ENCODE assay signal across 12 mouse cellular contexts in the genomic region with DNA sequence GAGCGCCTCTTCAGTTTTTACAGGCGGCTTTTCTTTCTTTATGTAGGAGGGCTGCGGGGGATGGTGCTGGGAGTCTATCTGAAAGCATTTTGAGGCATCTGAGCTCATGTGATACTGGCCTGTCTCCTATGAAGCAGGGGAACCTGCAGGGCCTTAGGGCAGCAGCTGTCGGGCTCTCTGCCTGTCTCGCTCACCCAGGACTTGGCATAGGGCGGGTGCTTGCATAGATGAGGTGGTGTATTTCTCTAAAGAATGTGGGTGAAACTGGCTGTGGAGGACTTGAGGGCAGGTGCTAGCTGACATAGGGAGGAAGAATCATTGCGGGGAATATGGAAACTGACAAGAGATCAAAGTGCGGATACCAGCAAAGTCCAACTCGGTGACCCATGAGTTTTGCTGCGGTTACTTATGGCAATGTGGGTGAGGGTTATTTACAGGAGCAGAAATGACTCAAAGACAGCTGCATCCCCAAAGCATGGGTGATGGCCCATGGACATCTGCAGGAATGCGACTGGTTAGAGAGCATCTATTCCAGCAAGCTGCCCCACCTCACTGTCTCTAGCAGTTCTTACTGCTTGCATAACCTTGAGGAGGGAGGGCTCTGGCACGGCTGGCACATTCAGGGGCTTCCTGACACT. TPM values are rescaled to one million over a fixed set of nuclear protein-coding genes. Genes with fewer than 3 reads are reported as not detected.
A peak's percentile ranks its signal among the peaks of the same experiment; 100 is the strongest.
DNase-seq lines count a peak whose midpoint lies in the region; ATAC-seq and TF ChIP-seq lines count a peak whose summit lies in the region.
"Had no signal": no experiment of that assay in that cellular context is flagged by ENCODE, and none has a peak within 500 bp of the region (broad histone marks: within the 10 kb centered on the region; RNA-seq: fewer than 3 reads in every experiment).

No protein-coding gene starts in this region.

- TF ChIP-seq CTCF in C2C12 (IDR thresholded peaks at IDR 0.05; ENCODE audit: control insufficient read depth, insufficient read depth, insufficient read length), result no peak

- H3K79me2 ChIP-seq in C2C12 (ENCODE audit: control insufficient read depth, insufficient read depth), result no peaks in the 10 kb centered on the region

- no peak overlapping the region for H3K4me2 ChIP-seq in kidney, embryonic 16.5 days (replicated peaks; ENCODE audit: low read depth, low read length)

- H3K9ac ChIP-seq in kidney, embryonic 16.5 days (replicated peaks; ENCODE audit: low read length), result no peak overlapping the region

- intact Hi-C loops in left cerebral cortex, postnatal 25 days (cut with DNase I), result no loop called here

- no peak overlapping the region for H3K4me3 ChIP-seq in kidney, embryonic 16.5 days (ENCODE audit: low read length)
- H3K4me3 ChIP-seq in C2C12 (ENCODE audit: insufficient read depth, poor library complexity, severe bottlenecking), result no peak overlapping the region

- no peaks in the 10 kb centered on the region for H3K79me3 ChIP-seq in C2C12 (ENCODE audit: low read depth)

- no peaks in the 10 kb centered on the region for H3K9me3 ChIP-seq in kidney, embryonic 16.5 days (ENCODE audit: low read length)

- H3ac ChIP-seq in C2C12 (ENCODE audit: control insufficient read depth, insufficient read length, low read depth), result no peak overlapping the region

- no peaks in the 10 kb centered on the region for H3K4me1 ChIP-seq in kidney, embryonic 16.5 days (ENCODE audit: insufficient read depth, low read length)

- H3K36me3 ChIP-seq in kidney, embryonic 16.5 days (ENCODE audit: insufficient read depth, low read length), result no peaks in the 10 kb centered on the region
- H3K36me3 ChIP-seq in C2C12 (ENCODE audit: control insufficient read depth, insufficient read depth), result no peaks in the 10 kb centered on the region

- H3K27ac ChIP-seq in kidney, embryonic 16.5 days (ENCODE audit: low read length), result no peak overlapping the region
- H3K27ac ChIP-seq: macrophage had no signal

- peak; percentile 45 for DNase-seq in kidney, adult 11 months
- DNase-seq in left cerebral cortex, postnatal 25 days (ENCODE audit: low spot score in 2 of 2), result peak; percentile 65 to 90
- DNase-seq in urinary bladder, postnatal 25 days (ENCODE audit: low spot score), result no peak
- DNase-seq in gastrocnemius, postnatal 10 days, result no peak
- DNase-seq in thymus, postnatal 25 days, result no peak
- DNase-seq: cerebellum, adult 18-20 months had no signal

- peaks cover 10% of the 10 kb centered on the region for H3K27me3 ChIP-seq in kidney, embryonic 16.5 days (ENCODE audit: insufficient read depth, low read length)
- H3K27me3 ChIP-seq in C2C12 (ENCODE audit: control insufficient read depth, insufficient read depth, insufficient read length), result peaks cover under 1% of the 10 kb centered on the region

- WGBS in kidney, embryonic 16.5 days, result 42% methylated on average over 12 of the region's 12 CpGs

- ATAC-seq in kidney, embryonic 16.5 days (ENCODE audit: low FRiP score, low TSS enrichment), result no peak
- peak; percentile 24 to 51; a peak in 2 of 4 replicates for ATAC-seq in hematopoietic stem cell, adult 5-6 weeks (replicated peaks in 1 of 2; ENCODE audit: insufficient read depth in 1 of 2, low FRiP score in 2 of 2, low TSS enrichment in 1 of 2, low read depth in 1 of 2, poor library complexity in 2 of 2, severe bottlenecking in 2 of 2)

TF ChIP-seq in C2C12, 6 proteins besides CTCF, POLR2A, EP300 and RAD21:
- no peak for TF ChIP-seq USF1 (IDR thresholded peaks at IDR 0.05; ENCODE audit: low read depth)
- peak; percentile 75 for TF ChIP-seq MYOD1 (IDR thresholded peaks at IDR 0.05; ENCODE audit: control insufficient read depth, insufficient read length, low read depth)

RNA-seq across cellular contexts. Expression of gene Gm1043, which starts 8.4 kb away (rescaled TPM):
- polyA plus RNA-seq in kidney, embryonic 16.5 days (2015; fragmentation: Nextera tagmentation; extraction: Ambion mirVana), result not detected in 2 replicates
- not detected for polyA plus RNA-seq in C2C12 (2012; fragmentation: generic; extraction: Trizol)
- 0.13 TPM in 1 of 2 replicates, not detected in the other for total RNA-seq in hematopoietic stem cell, adult 5-6 weeks (2017)
- total RNA-seq in left cerebral cortex, postnatal 25 days (2021), result 10 to 100 TPM; 32.2 to 38.5 TPM
- not detected for total RNA-seq in gastrocnemius, postnatal 10 days (2021)
- polyA plus RNA-seq: heart, embryonic 14.5 days; limb, embryonic 11.5 days; macrophage had no signal

Comparison
In these comparisons a context has a peak if more than half of its experiments do, and no peak if none do; other contexts are left out.
1. DNase-seq: peak in kidney, adult 11 months (single experiment) and left cerebral cortex, postnatal 25 days (2 of 2); none in urinary bladder, postnatal 25 days (single experiment), gastrocnemius, postnatal 10 days (single experiment) and thymus, postnatal 25 days (single experiment).
2. RNA of gene Gm1043, which starts 8.4 kb away (total RNA-seq): 32.2 to 38.5 TPM in left cerebral cortex, postnatal 25 days; not detected in gastrocnemius, postnatal 10 days and 0.13 TPM in hematopoietic stem cell, adult 5-6 weeks; every median in the first group is over 10 times any median in the second.